Mouse (Mus musculus): Measurements from ENCODE around the gene Gjc1. TPM values are rescaled to one million over a fixed set of nuclear protein-coding genes. Genes with fewer than 3 reads are reported as not detected.

Gjc1 gene
- polyA plus RNA-seq, 1 experiment from 2014 or later = 1.4 TPM

DNA sequence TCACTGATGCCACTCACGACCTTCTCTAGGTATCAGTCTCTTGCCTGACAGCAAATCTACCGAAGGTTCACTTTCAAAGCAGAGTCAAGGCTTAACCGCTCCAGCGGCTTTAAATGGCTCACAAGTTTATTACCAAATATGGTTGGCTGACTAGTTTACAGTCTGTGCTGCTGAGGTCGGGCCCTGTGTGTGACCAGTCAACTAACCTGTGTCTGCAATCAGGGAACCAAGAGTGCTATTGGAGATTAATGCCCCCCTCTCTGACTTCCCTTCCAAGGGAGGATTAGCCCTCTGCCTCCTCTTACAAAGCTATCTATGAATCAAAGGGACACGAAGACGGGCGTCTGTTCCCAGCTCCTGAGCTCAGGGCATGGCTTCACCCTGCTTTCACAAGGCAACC is 25.3 kb downstream of the Gjc1 start:
- no peaks in the 10 kb centered on the region for H3K36me3 ChIP-seq (ENCODE audit: control insufficient read depth, insufficient read depth)
- H3K9ac ChIP-seq (ENCODE audit: low read depth, low read length) = no peak overlapping the region
- ATAC-seq (ENCODE audit: low read depth) = no peak
- no peak overlapping the region for H3K4me2 ChIP-seq (ENCODE audit: low read depth, low read length)
- WGBS (ENCODE audit: insufficient replicate concordance) = 56% methylated on average over 8 of the region's 8 CpGs
- H3K9me3 ChIP-seq (replicated peaks; ENCODE audit: control insufficient read depth, low read length) = no peaks in the 10 kb centered on the region
- no peaks in the 10 kb centered on the region for H3K4me1 ChIP-seq (ENCODE audit: control insufficient read depth, low read depth, low read length)
- H3K27ac ChIP-seq (ENCODE audit: low read length) = no peak overlapping the region
- no peak overlapping the region for H3K4me3 ChIP-seq (ENCODE audit: low read depth, low read length)
- H3K27me3 ChIP-seq (ENCODE audit: control insufficient read depth, insufficient read depth, low read depth, low read length) = no peaks in the 10 kb centered on the region

DNA sequence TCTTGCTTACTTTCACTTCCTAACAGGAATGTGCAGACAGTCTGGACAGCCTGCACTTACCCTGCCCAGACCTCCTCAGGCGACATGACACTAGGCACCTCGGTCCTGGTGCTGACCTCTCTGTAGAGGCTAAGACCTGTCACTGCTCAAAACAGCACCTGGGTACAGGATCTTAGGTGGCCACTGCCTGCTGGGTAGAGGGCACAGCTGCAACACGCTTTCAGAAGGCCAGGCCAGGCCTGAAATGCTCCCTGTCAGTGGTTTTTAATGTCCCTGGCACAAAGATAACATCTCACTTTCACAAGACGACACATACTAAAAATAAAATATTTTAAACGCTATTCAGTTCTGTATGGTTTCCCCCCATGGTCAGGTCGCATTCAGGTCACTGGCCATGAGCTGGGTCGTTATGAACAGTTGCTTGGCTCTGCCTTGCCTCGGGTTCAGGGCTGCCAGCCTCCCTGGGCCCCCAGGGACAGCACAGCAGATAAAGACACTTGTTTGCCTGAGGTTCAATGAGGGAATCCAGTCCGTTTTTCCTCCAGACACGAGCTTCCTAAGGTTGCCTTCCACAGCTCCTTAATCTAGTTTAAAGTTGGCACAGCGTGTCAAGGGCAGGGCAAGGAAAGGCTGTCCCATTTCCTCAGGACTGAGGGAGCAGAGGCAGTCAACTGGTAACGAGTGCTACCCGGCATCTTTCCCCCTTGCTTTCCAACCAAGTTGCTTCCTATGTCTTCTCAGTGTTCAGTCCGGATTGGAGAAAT is 27.6 kb downstream of the Gjc1 start:
- Histone ChIP-seq H3K4me2 (ENCODE audit: low read depth, low read length) (no peak overlapping the region), H3K9me3 (replicated peaks; ENCODE audit: control insufficient read depth, low read length) (no peaks in the 10 kb centered on the region), H3K27me3 (ENCODE audit: control insufficient read depth, insufficient read depth, low read depth, low read length) (no peaks in the 10 kb centered on the region), H3K4me1 (ENCODE audit: control insufficient read depth, low read depth, low read length) (no peaks in the 10 kb centered on the region), H3K4me3 (ENCODE audit: low read depth, low read length) (no peak overlapping the region), H3K27ac (ENCODE audit: low read length) (no peak overlapping the region), H3K9ac (ENCODE audit: low read depth, low read length) (no peak overlapping the region), H3K36me3 (ENCODE audit: control insufficient read depth, insufficient read depth) (no peaks in the 10 kb centered on the region)
- 42% methylated on average over 14 of the region's 14 CpGs for WGBS (ENCODE audit: insufficient replicate concordance)
- ATAC-seq (ENCODE audit: low read depth) = no peak

DNA sequence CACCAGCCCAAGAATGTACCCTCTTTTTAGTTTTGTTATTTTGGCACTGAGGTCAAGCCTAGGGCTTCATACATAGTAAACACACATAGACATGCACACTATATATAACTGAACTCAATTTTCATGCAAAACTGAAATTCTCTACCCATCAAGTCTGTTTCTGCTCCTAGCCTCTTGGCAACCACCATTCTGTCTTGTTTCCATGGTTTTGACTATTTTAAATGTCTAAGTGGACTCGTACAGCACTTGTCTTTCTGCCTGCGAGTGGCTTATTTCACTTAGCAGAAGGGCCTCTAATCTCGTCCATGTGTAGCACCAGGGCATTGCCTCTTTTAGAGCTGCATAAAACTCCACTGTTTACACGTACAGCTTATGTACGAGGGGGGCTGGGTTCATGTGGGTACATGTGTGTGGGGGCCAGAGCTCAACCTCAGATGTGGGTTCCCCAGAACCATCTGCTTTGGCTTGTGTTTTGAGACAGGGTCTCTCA is 31.8 kb downstream of the Gjc1 start:
- no peak overlapping the region for H3K4me2 ChIP-seq (ENCODE audit: low read depth, low read length)
- H3K27ac ChIP-seq (ENCODE audit: low read length) = no peak overlapping the region
- no peak overlapping the region for H3K4me3 ChIP-seq (ENCODE audit: low read depth, low read length)
- 55% methylated on average over 5 of the region's 5 CpGs for WGBS (ENCODE audit: insufficient replicate concordance)
- H3K9me3 ChIP-seq (replicated peaks; ENCODE audit: control insufficient read depth, low read length) = no peaks in the 10 kb centered on the region
- ATAC-seq (ENCODE audit: low read depth) = no peak
- H3K36me3 ChIP-seq (ENCODE audit: control insufficient read depth, insufficient read depth) = no peaks in the 10 kb centered on the region
- no peaks in the 10 kb centered on the region for H3K27me3 ChIP-seq (ENCODE audit: control insufficient read depth, insufficient read depth, low read depth, low read length)
- no peaks in the 10 kb centered on the region for H3K4me1 ChIP-seq (ENCODE audit: control insufficient read depth, low read depth, low read length)
- H3K9ac ChIP-seq (ENCODE audit: low read depth, low read length) = no peak overlapping the region

DNA sequence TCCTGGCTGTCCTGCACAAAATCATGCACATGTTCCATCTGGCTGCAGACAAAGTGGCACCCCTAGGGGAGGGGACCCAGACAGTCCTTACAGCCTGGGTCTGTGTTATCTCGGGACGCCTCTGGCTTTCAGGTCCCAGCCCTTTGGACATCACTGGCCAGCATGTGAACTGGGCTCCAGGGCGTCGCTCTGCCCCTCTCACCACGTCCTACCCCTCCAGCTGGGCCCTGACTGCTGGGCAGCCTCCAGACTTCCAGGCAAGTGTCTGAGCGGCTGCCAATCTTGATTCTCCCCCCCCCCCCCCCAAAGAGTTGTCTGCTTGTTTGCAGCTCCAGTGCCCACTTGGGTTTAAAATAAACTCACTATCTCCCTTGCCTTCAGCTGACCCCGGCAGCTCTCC is 36.1 kb downstream of the Gjc1 start:
- no peak overlapping the region for H3K9ac ChIP-seq (ENCODE audit: low read depth, low read length)
- peaks cover 4% of the 10 kb centered on the region; the same call in 1 of the 2 replicates for H3K27me3 ChIP-seq (ENCODE audit: control insufficient read depth, insufficient read depth, low read depth, low read length)
- H3K36me3 ChIP-seq (ENCODE audit: control insufficient read depth, insufficient read depth) = no peaks in the 10 kb centered on the region
- H3K4me1 ChIP-seq (ENCODE audit: control insufficient read depth, low read depth, low read length) = no peaks in the 10 kb centered on the region
- ATAC-seq (ENCODE audit: low read depth) = no peak
- WGBS (ENCODE audit: insufficient replicate concordance) = 51% methylated on average over 7 of the region's 7 CpGs
- H3K4me3 ChIP-seq (ENCODE audit: low read depth, low read length) = no peak overlapping the region
- H3K4me2 ChIP-seq (ENCODE audit: low read depth, low read length) = no peak overlapping the region
- no peak overlapping the region for H3K27ac ChIP-seq (ENCODE audit: low read length)
- no peaks in the 10 kb centered on the region for H3K9me3 ChIP-seq (replicated peaks; ENCODE audit: control insufficient read depth, low read length)

DNA sequence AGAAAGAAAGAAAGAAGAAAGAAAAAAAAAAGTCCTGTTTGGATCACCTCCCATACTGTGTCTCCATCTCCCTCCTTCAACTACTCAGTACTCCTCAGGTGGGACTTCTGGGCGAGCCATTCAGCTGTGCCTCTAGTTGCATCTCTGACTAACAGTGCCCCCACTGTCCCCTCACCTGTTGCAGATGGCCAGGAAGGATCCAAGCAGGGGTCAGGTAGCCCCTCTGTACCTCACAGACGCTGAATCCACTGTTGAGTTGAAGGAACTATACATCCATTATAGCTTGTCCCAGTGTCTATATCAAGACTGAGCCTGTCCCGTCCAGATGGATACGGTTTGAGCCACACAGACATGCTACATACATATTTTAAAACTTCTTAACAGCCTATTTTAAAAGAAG is 38.0 kb downstream of the Gjc1 start:
- H3K27ac ChIP-seq (ENCODE audit: low read length) = no peak overlapping the region
- 56% methylated on average over 4 of the region's 4 CpGs for WGBS (ENCODE audit: insufficient replicate concordance)
- H3K4me2 ChIP-seq (ENCODE audit: low read depth, low read length) = no peak overlapping the region
- peaks cover 7% of the 10 kb centered on the region for H3K27me3 ChIP-seq (ENCODE audit: control insufficient read depth, insufficient read depth, low read depth, low read length)
- H3K4me1 ChIP-seq (ENCODE audit: control insufficient read depth, low read depth, low read length) = no peaks in the 10 kb centered on the region
- no peaks in the 10 kb centered on the region for H3K36me3 ChIP-seq (ENCODE audit: control insufficient read depth, insufficient read depth)
- no peak overlapping the region for H3K9ac ChIP-seq (ENCODE audit: low read depth, low read length)
- H3K4me3 ChIP-seq (ENCODE audit: low read depth, low read length) = no peak overlapping the region
- H3K9me3 ChIP-seq (replicated peaks; ENCODE audit: control insufficient read depth, low read length) = no peaks in the 10 kb centered on the region
- ATAC-seq (ENCODE audit: low read depth) = no peak

DNA sequence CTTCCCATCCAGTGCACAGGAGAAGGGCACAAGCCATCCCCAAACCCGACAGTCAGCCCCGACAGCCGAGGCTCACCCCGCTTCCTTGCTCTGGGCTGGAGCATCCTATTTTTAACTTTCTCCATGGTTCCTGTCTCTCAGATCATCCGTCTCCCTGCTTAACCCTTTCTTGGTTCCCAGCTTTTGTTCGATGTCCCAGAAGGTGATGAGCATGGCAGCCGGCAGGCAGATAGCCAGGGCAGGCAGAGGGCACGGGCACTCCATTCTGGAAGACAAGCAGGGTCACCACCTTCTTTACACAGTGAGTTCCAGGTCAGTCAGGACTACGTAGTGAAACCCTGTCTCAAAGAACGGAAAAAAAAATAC is 38.5 kb downstream of the Gjc1 start:
- H3K36me3 ChIP-seq (ENCODE audit: control insufficient read depth, insufficient read depth) = no peaks in the 10 kb centered on the region
- H3K27me3 ChIP-seq (ENCODE audit: control insufficient read depth, insufficient read depth, low read depth, low read length) = peaks cover 7% of the 10 kb centered on the region
- H3K9me3 ChIP-seq (replicated peaks; ENCODE audit: control insufficient read depth, low read length) = no peaks in the 10 kb centered on the region
- no peak for ATAC-seq (ENCODE audit: low read depth)
- H3K4me2 ChIP-seq (ENCODE audit: low read depth, low read length) = no peak overlapping the region
- H3K9ac ChIP-seq (ENCODE audit: low read depth, low read length) = no peak overlapping the region
- no peak overlapping the region for H3K27ac ChIP-seq (ENCODE audit: low read length)
- H3K4me3 ChIP-seq (ENCODE audit: low read depth, low read length) = no peak overlapping the region
- 51% methylated on average over 10 of the region's 10 CpGs for WGBS (ENCODE audit: insufficient replicate concordance)
- H3K4me1 ChIP-seq (ENCODE audit: control insufficient read depth, low read depth, low read length) = no peaks in the 10 kb centered on the region

DNA sequence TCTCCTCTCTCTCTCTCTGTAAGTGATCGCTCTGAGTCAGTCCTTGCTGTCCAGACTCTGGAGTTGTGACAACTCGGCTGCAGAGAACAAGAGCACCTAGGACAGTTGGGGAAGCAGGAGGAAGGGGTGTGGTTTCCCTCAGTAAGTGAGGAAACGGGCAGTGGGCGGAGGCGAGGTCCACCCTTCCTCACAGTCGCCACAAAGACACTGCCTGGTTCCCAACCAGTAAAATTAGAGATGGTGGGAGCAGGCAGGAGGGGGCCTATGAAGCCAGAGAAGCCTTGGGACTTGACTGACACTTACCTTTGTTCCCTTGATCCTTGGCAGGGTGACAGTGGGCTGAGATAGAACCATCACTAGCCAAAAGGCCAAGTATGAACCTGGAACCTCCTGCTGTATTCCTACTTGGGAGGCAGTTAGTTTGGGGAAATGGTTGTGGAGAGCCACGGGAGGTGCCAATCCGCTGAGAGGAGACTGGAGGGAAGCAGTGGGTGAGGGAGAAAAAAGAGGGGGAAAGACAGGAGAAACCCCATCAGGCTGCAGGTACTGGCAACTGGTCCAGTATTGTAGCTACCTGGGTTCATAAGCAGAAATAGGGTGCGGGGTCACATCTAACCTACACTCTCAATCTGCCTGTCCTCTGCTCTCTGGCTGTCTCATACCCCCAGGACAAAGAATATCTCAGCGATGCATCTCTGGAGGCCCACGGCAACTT is 39.1 kb downstream of the Gjc1 start:
- no peak overlapping the region for H3K4me2 ChIP-seq (ENCODE audit: low read depth, low read length)
- WGBS (ENCODE audit: insufficient replicate concordance) = 30% methylated on average over 11 of the region's 11 CpGs

DNA sequence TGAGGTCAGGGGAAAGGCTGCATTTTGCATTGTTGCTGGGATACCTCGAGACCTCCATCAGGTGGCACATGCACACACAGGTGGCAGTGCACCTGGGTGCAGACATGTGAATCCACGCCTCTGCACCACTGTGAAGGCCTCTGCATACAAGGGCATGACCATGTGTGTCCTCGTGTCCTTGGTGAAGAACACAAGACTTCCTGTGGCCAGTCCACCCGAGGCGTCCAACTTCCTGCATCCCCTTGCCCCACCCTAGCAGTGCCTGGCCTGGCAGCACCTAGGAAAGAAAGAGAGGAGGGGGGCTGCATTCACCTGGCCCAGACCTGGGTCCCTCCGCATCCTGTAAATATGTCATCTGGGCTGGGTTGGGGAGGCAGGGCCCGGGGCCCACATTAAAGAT is 39.7 kb downstream of the Gjc1 start:
- no peak for ATAC-seq (ENCODE audit: low read depth)
- Histone ChIP-seq H3K4me2 (ENCODE audit: low read depth, low read length) (no peak overlapping the region), H3K27ac (ENCODE audit: low read length) (no peak overlapping the region), H3K4me3 (ENCODE audit: low read depth, low read length) (no peak overlapping the region), H3K27me3 (ENCODE audit: control insufficient read depth, insufficient read depth, low read depth, low read length) (peaks cover 10% of the 10 kb centered on the region), H3K9ac (ENCODE audit: low read depth, low read length) (no peak overlapping the region), H3K36me3 (ENCODE audit: control insufficient read depth, insufficient read depth) (no peaks in the 10 kb centered on the region), H3K9me3 (replicated peaks; ENCODE audit: control insufficient read depth, low read length) (no peaks in the 10 kb centered on the region), H3K4me1 (ENCODE audit: control insufficient read depth, low read depth, low read length) (no peaks in the 10 kb centered on the region; the same call in 1 of the 2 replicates)
- WGBS (ENCODE audit: insufficient replicate concordance) = 37% methylated on average over 7 of the region's 7 CpGs

More for the DNA sequence above, 39.1 kb downstream of the Gjc1 start:
- no peak overlapping the region for H3K27ac ChIP-seq (ENCODE audit: low read length)
- no peaks in the 10 kb centered on the region for H3K9me3 ChIP-seq (replicated peaks; ENCODE audit: control insufficient read depth, low read length)
- H3K4me3 ChIP-seq (ENCODE audit: low read depth, low read length) = no peak overlapping the region
- ATAC-seq (ENCODE audit: low read depth) = no peak
- no peak overlapping the region for H3K9ac ChIP-seq (ENCODE audit: low read depth, low read length)
- H3K27me3 ChIP-seq (ENCODE audit: control insufficient read depth, insufficient read depth, low read depth, low read length) = peaks cover 7% of the 10 kb centered on the region
- H3K36me3 ChIP-seq (ENCODE audit: control insufficient read depth, insufficient read depth) = no peaks in the 10 kb centered on the region
- H3K4me1 ChIP-seq (ENCODE audit: control insufficient read depth, low read depth, low read length) = no peaks in the 10 kb centered on the region

DNA sequence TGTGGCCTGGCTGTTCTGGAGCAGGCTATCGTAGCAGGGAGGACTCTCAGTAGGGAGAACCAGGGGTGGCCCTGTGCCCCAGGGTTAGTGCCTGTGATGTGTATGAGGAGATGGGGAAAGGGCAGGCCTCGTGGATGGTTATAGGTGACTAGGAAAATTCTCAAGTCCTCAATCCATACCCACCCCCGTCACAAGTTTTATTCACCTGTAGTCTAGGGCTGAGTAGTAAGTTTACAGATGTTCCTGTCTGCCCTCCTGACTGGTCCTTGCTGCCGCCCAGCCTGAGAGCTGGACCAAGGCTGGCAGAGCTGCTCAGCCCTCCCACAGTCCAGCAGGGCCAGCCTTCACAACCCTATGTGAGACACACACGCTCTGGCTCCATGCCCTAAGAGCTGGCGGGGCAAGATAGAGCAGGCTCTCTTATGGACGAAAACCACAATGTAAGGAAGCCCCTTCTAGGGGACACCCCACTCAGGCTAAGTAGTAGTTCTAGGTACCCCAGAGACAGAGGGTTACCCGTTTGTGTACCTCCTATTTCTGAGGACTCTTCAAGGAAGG is 40.3 kb downstream of the Gjc1 start:
- Histone ChIP-seq H3K4me1 (ENCODE audit: control insufficient read depth, low read depth, low read length) (peaks cover 4% of the 10 kb centered on the region), H3K36me3 (ENCODE audit: control insufficient read depth, insufficient read depth) (no peaks in the 10 kb centered on the region), H3K4me3 (ENCODE audit: low read depth, low read length) (no peak overlapping the region), H3K9me3 (replicated peaks; ENCODE audit: control insufficient read depth, low read length) (no peaks in the 10 kb centered on the region), H3K4me2 (ENCODE audit: low read depth, low read length) (no peak overlapping the region), H3K27me3 (ENCODE audit: control insufficient read depth, insufficient read depth, low read depth, low read length) (peaks cover 16% of the 10 kb centered on the region), H3K9ac (ENCODE audit: low read depth, low read length) (no peak overlapping the region), H3K27ac (ENCODE audit: low read length) (no peak overlapping the region)
- 51% methylated on average over 8 of the region's 8 CpGs for WGBS (ENCODE audit: insufficient replicate concordance)
- ATAC-seq (ENCODE audit: low read depth) = no peak

Measured in liver, embryonic 16.5 days (tissue).